Mouse (Mus musculus): ENCODE measurements around the gene Cgrrf1.

Gene Cgrrf1

DNA sequence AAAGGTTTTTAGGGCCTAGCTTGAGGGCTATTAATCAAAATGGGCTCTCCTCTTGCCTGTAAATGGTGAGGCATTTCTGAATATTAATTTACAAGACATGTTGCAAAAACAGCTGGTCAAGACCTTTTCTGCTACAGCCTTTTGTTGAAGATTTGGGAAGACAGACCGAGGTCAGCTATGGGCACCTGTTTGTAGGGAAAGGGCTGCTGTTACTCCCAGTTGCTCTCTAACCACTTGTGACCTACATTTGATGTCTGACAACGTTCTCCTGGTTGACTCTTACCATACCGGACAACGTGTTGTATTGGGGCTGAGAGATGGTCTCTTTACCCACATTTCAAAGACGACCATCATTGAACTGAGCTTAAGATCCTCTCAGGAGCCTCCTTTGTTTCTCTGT, 66.0 kb downstream of the Cgrrf1 start:
- no peak for DNase-seq (ENCODE audit: low spot score)

DNA sequence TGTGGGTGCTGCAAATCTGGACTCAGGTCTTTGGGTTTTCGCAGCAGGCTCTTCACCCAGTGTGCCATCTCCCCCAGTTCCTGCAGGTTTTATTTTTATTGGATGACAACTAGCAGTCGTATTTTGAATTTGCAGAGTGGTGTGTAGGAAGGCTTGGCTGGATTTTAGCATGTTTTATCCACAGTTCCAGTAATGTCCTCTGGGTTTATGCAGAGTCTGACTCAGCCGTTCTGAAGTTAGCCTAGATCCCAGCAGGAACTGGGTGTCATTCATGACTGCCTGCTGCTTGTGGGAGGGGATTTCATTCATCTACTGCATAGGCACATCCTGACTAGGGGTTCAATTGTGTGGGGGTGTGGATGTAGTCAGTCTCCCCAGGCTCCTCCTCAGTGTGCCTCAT, 66.7 kb downstream of the Cgrrf1 start:
- DNase-seq (ENCODE audit: low spot score): no peak

DNA sequence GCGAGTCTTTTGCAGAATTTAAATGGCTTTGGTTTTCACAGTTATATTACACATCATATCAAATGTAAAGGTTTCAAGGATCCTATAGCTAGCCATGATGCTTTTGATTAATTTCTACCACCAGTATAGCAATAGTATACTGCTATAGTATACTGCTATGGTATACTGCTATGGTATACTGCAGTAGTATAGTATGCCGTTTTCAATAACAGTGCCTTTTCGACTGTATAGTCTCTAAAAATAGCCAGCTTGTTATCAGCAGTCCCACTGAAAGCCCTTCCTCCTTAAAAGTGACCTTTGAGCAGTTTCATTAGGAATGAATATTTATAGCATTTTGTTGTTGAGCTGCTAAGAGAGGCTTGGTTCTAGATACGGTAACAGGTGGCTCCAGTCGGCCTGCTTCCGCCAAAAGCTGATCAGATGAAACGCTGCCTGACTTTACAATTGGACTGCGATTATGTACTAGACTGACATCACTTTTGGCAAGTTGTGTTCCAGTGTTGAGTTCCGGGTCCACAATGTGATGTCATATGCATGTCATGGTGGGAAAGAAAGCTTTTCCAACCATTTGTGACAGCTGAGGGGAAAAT, 70.7 kb downstream of the Cgrrf1 start:
- no peak for DNase-seq (ENCODE audit: low spot score)
